Mouse (Mus musculus): ENCODE data around the gene Cep89. TPM values are rescaled to one million over a fixed set of nuclear protein-coding genes. Genes with fewer than 3 reads are reported as not detected.

Cep89 gene
- total RNA-seq, 2 experiments from 2014 or later: 11.2 to 16.9 TPM

GRCm38 (mm10) chr7:35485126-35485525 is 88.3 kb downstream of the Cep89 start:
- DNase-seq (ENCODE audit: low spot score in 2 of 2): no peak

GRCm38 (mm10) chr7:35486553-35486952 is 89.7 kb downstream of the Cep89 start:
- no peak for DNase-seq (ENCODE audit: low spot score in 2 of 2)

Other genes starting within 250 kb of the Cep89 start
- 10 to 100 TPM; 39.2 to 44.8 TPM for gene Slc7a10, start 210.7 kb upstream of the Cep89 start, total RNA-seq (2021)
- 10 to 100 TPM; 75.2 to 77.5 TPM for gene Lrp3, start 181.5 kb upstream of the Cep89 start, total RNA-seq (2021)
- 10 to 100 TPM; 26.5 to 30.1 TPM for gene Gpatch1, start 78.6 kb upstream of the Cep89 start, total RNA-seq (2021)
- 1 to 10 TPM; 7.3 to 9.1 TPM for gene Rhpn2, start 62.9 kb upstream of the Cep89 start, total RNA-seq (2021)
- gene Faap24, start 199 bp upstream of the Cep89 start, total RNA-seq (2021): 1 to 10 TPM; 6.2 to 6.3 TPM
- gene Slc7a9, start 51.8 kb downstream of the Cep89 start, total RNA-seq (2021): not detected
- gene Tdrd12, start 140.7 kb downstream of the Cep89 start, total RNA-seq (2021): under 1 TPM; 0.27 to 0.56 TPM
- 10 to 100 TPM; 62.4 to 65.4 TPM for gene Nudt19, start 159.3 kb downstream of the Cep89 start, total RNA-seq (2021)
- gene Rgs9bp, start 188.5 kb downstream of the Cep89 start, total RNA-seq (2021): under 1 TPM; 0.22 to 0.23 TPM
- 10 to 100 TPM; 36.2 to 37.8 TPM for gene Ankrd27, start 189.2 kb downstream of the Cep89 start, total RNA-seq (2021)